Mouse (Mus musculus) lung, postnatal 0 days (tissue): ENCODE results near the gene Rer1.

Experiments
- CTCF ChIP-seq: IDR thresholded peaks from 2 replicates; pipeline ENCODE4 v1.5.1; 2016; ENCODE audit warnings: antibody characterized with exemption, mild to moderate bottlenecking
- EP300 ChIP-seq: IDR thresholded peaks from 2 replicates; pipeline ENCODE4 v1.6.1; 2016; ENCODE audit warnings: antibody characterized with exemption, mild to moderate bottlenecking, control low read depth

- TF ChIP-seq CTCF (no peak), EP300 (no peak)
These were observed 6.7 kb upstream of the Rer1 start for GRCm38 (mm10) chr4:155092718-155093430.
